Mouse (Mus musculus) MEL (cell line): ENCODE measurements around the gene Asf1b.

Source experiments
- CTCF ChIP-seq, 3 experiments: IDR thresholded peaks in 2 of 3; conservative IDR thresholded peaks in 1 of 3; 2 replicates each; pipeline ENCODE4 v1.5.1; 2011 to 2012; ENCODE audit warnings: low read length in 3 of 3, low read depth in 2 of 3, mild to moderate bottlenecking in 2 of 3, improper control_type of control experiment in 1 of 3, inconsistent platforms in 1 of 3, mixed read lengths in 1 of 3, moderate library complexity in 1 of 3; ENCODE audit not compliant: control insufficient read depth in 1 of 3, insufficient read depth in 1 of 3, poor library complexity in 1 of 3, severe bottlenecking in 1 of 3
- EP300 ChIP-seq, 2 experiments: IDR thresholded peaks; 2 replicates each; pipeline ENCODE4 v1.6.1; 2011; ENCODE audit warnings: improper control_type of control experiment in 2 of 2, low read length in 2 of 2, low read depth in 1 of 2, mild to moderate bottlenecking in 1 of 2
- KAT2A ChIP-seq: conservative IDR thresholded peaks from 2 replicates; pipeline ENCODE4 v1.6.1; 2012; ENCODE audit warnings: low read depth, low read length, improper control_type of control experiment, inconsistent platforms
- MAX ChIP-seq: IDR thresholded peaks from 2 replicates; pipeline ENCODE4 v1.6.1; 2011; ENCODE audit warnings: low read length, improper control_type of control experiment
- NRF1 ChIP-seq: IDR thresholded peaks from 2 replicates; pipeline ENCODE4 v1.6.1; 2014; ENCODE audit warnings: low read depth, mild to moderate bottlenecking, inconsistent platforms, low read length, improper control_type of control experiment, moderate library complexity; ENCODE audit not compliant: poor library complexity, insufficient read depth, severe bottlenecking
- RCOR1 ChIP-seq: IDR thresholded peaks from 2 replicates; pipeline ENCODE4 v1.6.1; 2012; ENCODE audit warnings: low read depth, mild to moderate bottlenecking, inconsistent platforms, low read length, improper control_type of control experiment

DNA sequence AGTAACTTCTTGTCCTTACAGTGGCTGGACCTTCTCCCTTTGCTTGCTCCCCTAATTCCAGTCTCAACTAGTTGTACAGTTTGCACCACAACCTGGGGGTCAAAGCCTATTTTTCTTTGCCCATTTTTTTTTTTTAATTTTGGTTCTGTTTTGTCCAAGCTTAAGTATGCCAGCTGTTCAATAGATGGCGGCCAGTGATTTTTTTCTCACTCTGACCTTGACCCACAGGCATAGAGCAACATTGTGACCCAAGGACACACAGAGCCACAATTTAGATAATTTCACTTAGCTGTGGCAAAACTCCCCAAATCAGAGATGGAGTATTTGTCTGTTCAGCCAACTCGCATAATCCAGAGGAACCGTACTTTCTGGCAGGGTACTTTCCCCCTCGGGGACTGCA lies 15.8 kb downstream of the Asf1b start:
- TF ChIP-seq RCOR1 = no peak
- no peak for TF ChIP-seq EP300 (IDR thresholded peaks at IDR 0.05; ENCODE audit: low read depth in 1 of 2, low read length in 2 of 2)
- TF ChIP-seq MAX = no peak
- TF ChIP-seq KAT2A = no peak
- no peak for TF ChIP-seq NRF1
- no peak for TF ChIP-seq CTCF (IDR thresholded peaks at IDR 0.05 in 2 of 3, conservative IDR thresholded peaks at IDR 0.05 in 1 of 3; ENCODE audit: control insufficient read depth in 1 of 3, insufficient read depth in 1 of 3, low read depth in 2 of 3, low read length in 3 of 3, poor library complexity in 1 of 3, severe bottlenecking in 1 of 3)
